Mouse (Mus musculus) kidney, postnatal 36 days (tissue): ENCODE data around the gene 4933402D24Rik.
A peak's percentile ranks its signal among the peaks of the same experiment; 100 is the strongest.

Experiments used
- DNase-seq, 2 experiments: peaks; one replicate each; pipeline ENCODE4 v3.0.0; 2021 to 2022; ENCODE audit warnings: mixed read lengths in 2 of 2

The 4933402D24Rik gene

GRCm38 (mm10) chr1:63769167-63769566, at the start of gene 4933402D24Rik:
Gene 4933402D24Rik, minus strand, starts transcription at chr1:63769267.
- DNase-seq: no peak

GRCm38 (mm10) chr1:63808584-63808983, 39.5 kb upstream of the 4933402D24Rik start:
- DNase-seq: no peak

- no peak for DNase-seq
Measured at GRCm38 (mm10) chr1:63805095-63805494, 36.0 kb upstream of the 4933402D24Rik start.

GRCm38 (mm10) chr1:63794326-63794725, 25.3 kb upstream of the 4933402D24Rik start:
- DNase-seq: no peak

- no peak for DNase-seq
Measured at GRCm38 (mm10) chr1:63776902-63777630, 8.0 kb upstream of the 4933402D24Rik start.

GRCm38 (mm10) chr1:63776396-63776795, 7.3 kb upstream of the 4933402D24Rik start:
- DNase-seq: no peak

- no peak for DNase-seq
Measured at GRCm38 (mm10) chr1:63770309-63770708, 1.2 kb upstream of the 4933402D24Rik start.

- peak in 1 of 2 experiments; percentile 2 for DNase-seq
Measured at GRCm38 (mm10) chr1:63768112-63768511, 955 bp downstream of the 4933402D24Rik start.

GRCm38 (mm10) chr1:63764395-63764794, 4.7 kb downstream of the 4933402D24Rik start:
- no peak for DNase-seq

GRCm38 (mm10) chr1:63763881-63764386, 5.1 kb downstream of the 4933402D24Rik start:
- no peak for DNase-seq

- DNase-seq: peak; percentile 19 to 30
Measured at GRCm38 (mm10) chr1:63763212-63763694, 5.8 kb downstream of the 4933402D24Rik start.

- no peak for DNase-seq
Measured at GRCm38 (mm10) chr1:63756005-63756404, 13.1 kb downstream of the 4933402D24Rik start.

GRCm38 (mm10) chr1:63730240-63730771, 38.8 kb downstream of the 4933402D24Rik start, which contains the start of the genes Mdh1b and Fastkd2:
Gene Mdh1b, minus strand, starts transcription at chr1:63730318.
Gene Fastkd2, plus strand, starts transcription at chr1:63730614.
- DNase-seq: peak; percentile 90 to 94

- peak in 1 of 2 experiments; percentile 4 for DNase-seq
Measured at GRCm38 (mm10) chr1:63729796-63730195, 39.3 kb downstream of the 4933402D24Rik start.

- no peak for DNase-seq
Measured at GRCm38 (mm10) chr1:63720161-63720560, 48.9 kb downstream of the 4933402D24Rik start.

GRCm38 (mm10) chr1:63708876-63709275, 60.2 kb downstream of the 4933402D24Rik start:
- DNase-seq: no peak

GRCm38 (mm10) chr1:63705733-63706132, 63.3 kb downstream of the 4933402D24Rik start:
- peak; percentile 1 to 19 for DNase-seq
